Mouse (Mus musculus): ENCODE data around the gene Aldh5a1.

Aldh5a1 gene

DNA sequence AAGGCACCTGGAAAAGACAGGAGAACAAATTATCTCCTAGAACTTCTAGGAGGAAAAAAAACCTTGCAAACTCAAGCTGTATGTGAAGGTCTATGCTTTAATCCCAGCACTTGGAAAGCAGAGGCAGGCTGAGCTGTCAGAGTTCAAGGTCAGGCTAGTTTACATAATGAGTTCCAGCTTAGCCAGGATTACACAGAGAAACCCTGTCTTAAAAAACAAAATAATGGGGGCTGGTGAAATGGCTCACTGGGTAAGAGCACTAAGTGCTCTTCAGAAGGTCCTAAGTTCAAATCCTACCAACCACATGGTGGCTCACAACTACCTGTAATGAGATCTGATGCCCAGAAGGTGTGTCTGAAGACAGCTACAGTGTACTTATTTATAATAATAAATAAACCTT lies 6.9 kb downstream of the Aldh5a1 start:
- no peak for DNase-seq

- DNase-seq, result no peak
Measured at GRCm38 (mm10) chr13:24923991-24924390, 13.5 kb downstream of the Aldh5a1 start.

DNA sequence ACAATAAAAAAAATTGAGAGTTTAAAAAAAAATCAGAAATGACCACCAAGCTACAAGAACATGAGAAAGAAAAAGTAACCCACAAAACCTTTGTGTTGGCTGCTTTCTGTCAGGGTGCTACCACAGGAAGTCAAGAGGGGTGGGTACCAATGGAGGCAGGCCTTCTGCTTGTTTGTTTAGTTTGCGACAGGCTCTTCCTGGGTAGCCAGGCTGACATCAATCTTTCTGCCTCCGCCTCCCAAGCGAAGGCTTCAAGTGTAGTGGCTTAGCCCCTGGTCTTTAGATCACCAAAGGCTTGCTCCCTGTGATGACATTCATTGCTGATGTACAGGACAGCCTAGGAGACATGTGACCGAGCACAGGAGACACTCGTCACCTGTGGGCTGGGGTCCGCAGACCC lies 16.2 kb downstream of the Aldh5a1 start:
- DNase-seq, result no peak

GRCm38 (mm10) chr13:24920333-24920977 lies 17.0 kb downstream of the Aldh5a1 start:
- DNase-seq, result peak; percentile 32

DNA sequence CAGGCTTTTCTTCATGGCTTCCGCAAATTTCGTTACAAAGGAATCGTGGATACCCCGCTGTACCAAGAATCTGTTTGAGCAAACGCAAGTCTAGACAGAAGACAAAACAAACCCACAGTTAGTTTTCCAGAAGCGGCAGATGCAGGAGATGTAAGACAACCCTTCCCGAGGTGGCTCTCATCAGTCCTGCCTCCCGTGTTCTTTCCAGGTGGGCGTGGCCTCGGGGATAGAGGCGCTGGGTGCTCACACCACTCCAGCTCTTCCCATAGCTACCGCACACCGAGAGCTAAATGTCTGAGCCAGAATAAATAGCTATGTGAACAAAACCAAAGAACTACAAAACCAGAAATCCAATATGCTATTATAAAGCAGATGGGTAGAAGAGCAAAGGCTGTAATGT lies 21.6 kb downstream of the Aldh5a1 start:
- no peak for DNase-seq

DNA sequence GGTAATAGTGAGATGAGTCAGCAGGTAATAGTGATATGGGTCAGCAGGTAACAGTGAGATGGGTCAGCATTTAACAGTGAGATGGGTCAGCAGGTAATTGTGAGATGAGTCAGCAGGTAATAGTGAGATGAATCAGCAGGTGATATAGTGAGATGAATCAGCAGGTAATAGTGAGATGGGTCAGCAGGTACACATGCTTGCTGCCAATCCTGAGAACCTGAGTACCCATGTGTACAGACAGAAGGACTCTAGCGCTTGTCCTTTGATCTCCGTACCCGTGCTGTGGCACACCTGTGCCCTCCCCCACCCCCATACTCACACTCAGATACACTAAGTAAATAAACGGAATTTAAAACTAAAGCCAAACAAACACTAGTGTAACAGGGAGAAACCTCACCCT lies 22.5 kb downstream of the Aldh5a1 start:
- no peak for DNase-seq

- no peak for DNase-seq
Measured at GRCm38 (mm10) chr13:24913576-24913975, 23.9 kb downstream of the Aldh5a1 start.

GRCm38 (mm10) chr13:24909112-24909511 lies 28.3 kb downstream of the Aldh5a1 start:
- DNase-seq, result no peak

GRCm38 (mm10) chr13:24906831-24907570 lies 30.5 kb downstream of the Aldh5a1 start:
- DNase-seq, result no peak

- no peak for DNase-seq
Measured at GRCm38 (mm10) chr13:24905422-24905821, 32.0 kb downstream of the Aldh5a1 start.

GRCm38 (mm10) chr13:24903412-24903811 lies 34.0 kb downstream of the Aldh5a1 start:
- DNase-seq, result no peak

GRCm38 (mm10) chr13:24901916-24902315 lies 35.5 kb downstream of the Aldh5a1 start:
- DNase-seq, result no peak

GRCm38 (mm10) chr13:24893880-24894279 lies 43.6 kb downstream of the Aldh5a1 start:
- no peak for DNase-seq

DNA sequence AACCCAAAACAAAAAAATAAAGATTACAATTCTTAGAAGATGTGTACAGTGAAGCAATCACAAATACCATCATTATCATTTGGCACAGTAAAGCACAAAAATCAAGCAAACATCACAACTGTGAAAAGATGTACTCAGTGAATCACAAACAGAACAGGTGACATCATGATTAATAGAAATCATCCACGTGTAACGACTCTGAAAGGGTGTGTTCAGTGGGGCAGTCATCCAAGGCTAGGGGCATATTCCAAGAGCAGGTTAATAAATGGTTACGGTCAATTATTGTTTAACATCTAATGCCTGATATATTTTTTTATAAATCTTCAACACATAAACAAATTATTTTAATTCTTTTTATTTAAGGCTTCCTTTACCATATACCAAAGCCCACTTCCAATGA lies 44.9 kb downstream of the Aldh5a1 start:
- no peak for DNase-seq

DNA sequence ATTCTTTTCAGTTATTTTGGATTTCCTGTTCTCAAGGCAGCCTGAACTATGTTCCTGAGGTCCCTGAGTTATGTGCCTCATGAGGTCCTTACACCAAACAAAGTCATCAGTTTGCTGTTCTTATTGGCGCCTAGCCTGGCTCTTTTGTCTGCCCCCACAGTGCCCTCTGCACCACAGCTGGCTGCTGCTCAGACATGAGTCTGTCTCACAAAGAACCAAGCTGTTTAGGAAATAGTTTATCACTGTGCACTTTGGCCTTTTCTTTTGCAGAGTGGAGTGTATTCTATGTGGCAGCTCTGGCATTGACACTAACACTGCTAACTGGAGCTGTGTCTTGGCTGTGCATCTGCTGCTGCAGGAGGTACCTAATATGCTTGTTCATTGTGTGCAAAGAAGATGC lies 47.9 kb downstream of the Aldh5a1 start:
- no peak for DNase-seq

- no peak for DNase-seq
Measured at GRCm38 (mm10) chr13:24882411-24882810, 55.0 kb downstream of the Aldh5a1 start.

- DNase-seq, result no peak
Measured at GRCm38 (mm10) chr13:24880704-24881103, 56.8 kb downstream of the Aldh5a1 start.

GRCm38 (mm10) chr13:24880208-24880607 lies 57.3 kb downstream of the Aldh5a1 start:
- no peak for DNase-seq

DNA sequence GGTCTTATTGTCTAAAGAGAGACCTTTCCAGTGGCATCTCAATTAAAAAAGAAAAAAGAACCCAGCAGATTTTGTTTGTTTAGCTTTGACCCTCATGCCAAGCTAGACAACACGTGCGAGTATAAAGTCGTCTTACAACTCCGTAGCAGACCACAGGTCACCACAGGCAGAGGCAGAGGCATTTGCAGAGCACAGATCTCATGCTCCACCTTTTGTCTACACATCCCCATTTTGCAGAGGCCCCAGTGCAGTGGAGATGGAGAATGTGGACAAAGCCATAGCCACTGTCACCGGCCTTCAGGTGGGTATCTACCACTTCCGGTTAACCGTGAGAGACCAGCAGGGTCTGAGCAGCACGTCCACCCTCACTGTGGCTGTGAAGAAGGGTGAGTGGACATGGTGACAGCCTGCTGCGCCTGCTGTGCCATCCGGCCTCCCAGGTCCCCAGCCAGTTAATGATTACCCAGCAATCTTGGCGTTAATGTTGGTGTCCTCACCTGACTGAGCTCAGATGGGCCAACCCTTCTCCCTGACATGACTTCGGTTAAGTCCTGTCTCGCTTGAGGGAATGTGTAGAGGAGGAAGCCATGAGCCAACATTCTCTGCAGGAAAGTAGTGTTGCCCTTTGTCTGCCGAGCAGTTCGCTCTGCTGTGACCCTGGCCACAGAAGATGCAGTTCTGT lies 58.0 kb downstream of the Aldh5a1 start:
- DNase-seq, result no peak

- DNase-seq, result no peak
Measured at GRCm38 (mm10) chr13:24868233-24868632, 69.2 kb downstream of the Aldh5a1 start.

DNA sequence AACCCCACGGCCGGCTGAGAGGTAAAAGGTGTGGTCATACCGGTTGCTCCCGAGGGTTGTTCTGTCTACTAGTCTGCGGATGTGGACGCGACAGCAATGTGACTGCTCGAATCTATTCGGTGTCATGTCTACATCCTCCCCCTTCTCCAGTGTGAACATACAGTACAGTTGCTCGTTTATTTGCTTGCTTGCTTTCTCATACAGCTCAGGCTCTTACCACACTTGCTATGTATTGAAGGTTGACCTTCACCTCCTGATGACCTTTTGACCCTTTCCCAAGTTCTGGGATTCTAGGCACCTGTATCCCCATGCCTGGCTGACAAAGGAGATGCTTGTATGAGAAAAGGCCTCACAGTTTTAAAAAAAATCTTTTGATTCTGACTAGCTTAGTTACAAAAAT lies 69.7 kb downstream of the Aldh5a1 start:
- DNase-seq, result no peak

GRCm38 (mm10) chr13:24866430-24867402 lies 70.7 kb downstream of the Aldh5a1 start:
- DNase-seq, result no peak

DNA sequence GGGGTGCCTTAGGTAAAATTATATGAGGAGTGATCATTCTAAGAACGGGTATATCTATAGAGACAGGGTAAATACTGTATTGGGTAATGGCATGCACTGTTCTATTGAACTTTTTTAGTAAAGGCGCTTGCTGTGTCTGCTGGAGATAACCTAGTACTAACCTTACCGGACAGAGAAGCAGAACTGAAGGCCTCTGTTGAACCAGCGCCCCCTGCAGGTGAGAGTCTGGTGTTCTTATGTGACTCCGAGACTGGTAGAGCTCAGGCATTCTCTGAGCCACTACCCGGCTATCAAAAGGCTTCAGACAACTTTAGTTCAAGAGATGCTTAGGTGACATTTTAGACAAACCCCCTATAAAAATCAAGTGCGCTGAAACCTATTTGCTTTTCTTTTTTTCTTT lies 74.9 kb downstream of the Aldh5a1 start:
- DNase-seq, result peak; percentile 56

All from cerebellum, adult 8-10 months (tissue).